Mouse (Mus musculus): Measurements from ENCODE around the gene Opcml.

DNA sequence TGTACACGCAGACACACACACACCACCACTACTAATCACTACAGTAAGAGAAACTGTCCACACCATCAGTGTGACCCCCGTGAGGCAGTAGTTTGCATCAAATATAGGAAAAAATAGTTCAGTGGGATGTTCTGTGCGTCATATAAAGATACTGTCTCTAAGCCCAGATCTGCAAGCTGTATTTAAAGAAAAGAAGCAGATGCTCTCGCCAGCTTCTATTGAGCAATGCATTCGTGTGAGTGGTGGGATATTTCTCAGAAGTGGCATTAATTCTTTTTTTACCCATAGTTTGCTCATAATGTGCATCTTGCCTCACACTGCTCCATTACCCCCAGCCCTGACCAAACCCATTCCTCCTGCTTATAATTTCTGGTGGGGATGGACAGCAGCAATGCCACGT lies 678.8 kb downstream of the Opcml start:
- TF ChIP-seq CTCF (IDR thresholded peaks at IDR 0.05; ENCODE audit: extremely low read depth, insufficient read depth, low read length) (no peak), POLR2A (IDR thresholded peaks at IDR 0.05; ENCODE audit: extremely low read depth, insufficient read depth, low read length) (no peak)

Data from cortical plate, adult 2 months (tissue).